Mouse (Mus musculus) cortical plate, adult 2 months (tissue): ENCODE measurements at regions not wholly inside any gene's neighbourhood (a gene's known extent, or its start where the extent isn't known, plus 50 kb on each side); places are given as distances from the start of the nearest gene placed in this dataset.

Experiments used
- H3K27ac ChIP-seq: fragments of 200-500 bp; 2 replicates; pipeline ENCODE4 v1.5.1; 2012; ENCODE audit warnings: low read length, control low read depth, inconsistent platforms; ENCODE audit not compliant: insufficient read depth
- H3K4me1 ChIP-seq: fragments of 200-500 bp; 2 replicates; pipeline ENCODE4 v1.6.1; 2011; ENCODE audit warnings: low read length; ENCODE audit not compliant: control insufficient read depth, insufficient read depth
- H3K4me3 ChIP-seq: fragments of 200-500 bp; 2 replicates; pipeline ENCODE4 v1.5.1; 2011; ENCODE audit warnings: mild to moderate bottlenecking, low read length, control low read depth; ENCODE audit not compliant: insufficient read depth
- CTCF ChIP-seq: fragments of 200-500 bp; IDR thresholded peaks from 2 replicates; pipeline ENCODE4 v1.5.1; 2011; ENCODE audit warnings: mild to moderate bottlenecking, control low read depth, low read length; ENCODE audit not compliant: insufficient read depth; ENCODE audit errors: extremely low read depth
- POLR2A ChIP-seq: fragments of 200-500 bp; IDR thresholded peaks from 2 replicates; pipeline ENCODE4 v1.6.1; 2011; ENCODE audit warnings: mild to moderate bottlenecking, low read length, control low read depth; ENCODE audit not compliant: insufficient read depth; ENCODE audit errors: extremely low read depth

DNA sequence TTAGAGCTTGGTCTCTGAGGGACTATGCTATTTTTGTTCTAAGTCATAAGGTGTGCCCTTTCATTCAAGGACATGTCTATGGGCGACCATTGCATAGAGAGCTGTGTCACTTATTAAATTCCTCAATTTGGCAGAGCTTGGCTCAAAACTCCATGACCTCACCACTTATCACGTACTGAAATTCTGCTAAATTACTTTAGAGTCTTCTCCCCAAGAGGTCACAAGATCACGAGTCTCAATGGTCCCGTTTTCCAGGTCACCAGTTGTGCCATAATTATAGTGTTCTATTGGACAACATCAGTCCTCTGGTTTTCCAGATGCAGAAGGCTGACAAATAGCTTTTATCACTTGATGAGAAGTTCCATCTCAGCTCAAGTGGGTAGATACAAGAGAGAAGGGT, 576.9 kb downstream of the Dok5 start:
- Histone ChIP-seq H3K4me1 (no peaks in the 10 kb centered on the region), H3K4me3 (no peak overlapping the region), H3K27ac (no peak overlapping the region)
- no peak for TF ChIP-seq CTCF
- no peak for TF ChIP-seq POLR2A

GRCm38 (mm10) chr2:171306000-171306399, 574.4 kb downstream of the Dok5 start:
- no peak overlapping the region for H3K4me3 ChIP-seq
- TF ChIP-seq POLR2A = no peak
- TF ChIP-seq CTCF = no peak
- no peaks in the 10 kb centered on the region for H3K4me1 ChIP-seq
- no peak overlapping the region for H3K27ac ChIP-seq

GRCm38 (mm10) chr2:171298519-171298918, 566.9 kb downstream of the Dok5 start:
- TF ChIP-seq CTCF (no peak), POLR2A (no peak)
- H3K4me1 ChIP-seq = no peaks in the 10 kb centered on the region
- no peak overlapping the region for H3K27ac ChIP-seq
- no peak overlapping the region for H3K4me3 ChIP-seq

- no peaks in the 10 kb centered on the region for H3K4me1 ChIP-seq
Observed at GRCm38 (mm10) chr2:171295603-171296002, 564.0 kb downstream of the Dok5 start.

GRCm38 (mm10) chr2:171292579-171292978, 561.0 kb downstream of the Dok5 start:
- no peak overlapping the region for H3K27ac ChIP-seq
- no peaks in the 10 kb centered on the region for H3K4me1 ChIP-seq
- H3K4me3 ChIP-seq = no peak overlapping the region
- no peak for TF ChIP-seq CTCF
- no peak for TF ChIP-seq POLR2A

More at GRCm38 (mm10) chr2:171295603-171296002, 564.0 kb downstream of the Dok5 start:
- no peak overlapping the region for H3K27ac ChIP-seq
- no peak overlapping the region for H3K4me3 ChIP-seq
- no peak for TF ChIP-seq POLR2A
- TF ChIP-seq CTCF = no peak

DNA sequence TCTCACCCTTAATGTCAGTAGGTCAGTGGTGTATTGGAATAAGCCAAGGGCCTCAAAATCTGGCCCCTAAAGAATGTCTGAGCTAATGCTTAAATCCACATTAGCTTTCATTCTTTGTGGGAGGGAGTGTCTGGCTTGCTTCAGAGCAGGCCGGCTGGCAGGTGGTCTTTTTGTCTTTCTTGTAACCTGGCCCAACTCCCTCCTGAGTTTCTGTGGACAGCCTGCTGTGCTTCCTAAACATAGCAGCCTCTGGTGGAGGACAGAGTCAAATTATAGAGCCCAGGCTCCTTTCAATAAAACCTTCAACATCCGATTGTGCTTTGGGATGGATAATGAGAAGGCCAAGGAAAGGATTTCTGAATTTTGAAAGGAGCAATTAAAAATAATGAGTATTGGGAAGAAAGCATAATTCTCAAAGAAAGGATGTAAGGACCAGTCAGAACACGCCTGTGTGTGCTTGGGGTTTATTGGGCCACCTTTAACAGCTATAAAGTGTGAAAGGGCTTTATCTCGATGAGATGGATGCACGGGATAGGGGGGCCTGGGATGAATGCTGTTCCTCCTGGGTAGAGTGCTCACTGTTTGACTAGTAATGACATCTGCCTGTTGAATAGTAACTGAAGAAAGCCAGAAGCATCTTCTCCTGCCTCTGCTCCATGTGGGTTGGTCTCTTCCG, 554.2 kb downstream of the Dok5 start:
- TF ChIP-seq CTCF (no peak), POLR2A (no peak)
- Histone ChIP-seq H3K4me1 (no peaks in the 10 kb centered on the region), H3K4me3 (no peak overlapping the region), H3K27ac (no peak overlapping the region)

DNA sequence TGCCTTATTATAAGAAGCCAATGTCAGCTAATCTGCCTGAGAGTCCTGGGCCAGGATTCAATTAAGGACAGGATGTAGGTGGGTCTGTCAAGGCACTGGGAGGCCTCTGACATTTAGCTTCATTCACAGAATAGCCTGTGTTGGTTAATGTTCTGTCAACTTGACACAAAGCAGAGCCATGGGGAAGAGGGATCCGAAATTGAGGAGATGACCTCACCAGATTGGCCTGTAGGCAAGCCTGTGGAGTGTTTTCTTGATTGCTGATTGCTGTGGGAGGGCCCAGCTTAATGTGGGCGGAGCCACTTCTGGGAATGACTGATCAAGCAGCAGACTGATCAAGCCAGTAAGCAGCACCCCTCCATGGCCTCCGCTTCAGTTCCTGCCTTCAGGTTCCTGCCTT, 548.5 kb downstream of the Dok5 start:
- H3K4me1 ChIP-seq = no peaks in the 10 kb centered on the region
- no peak overlapping the region for H3K4me3 ChIP-seq
- H3K27ac ChIP-seq = no peak overlapping the region
- TF ChIP-seq POLR2A (no peak), CTCF (no peak)

DNA sequence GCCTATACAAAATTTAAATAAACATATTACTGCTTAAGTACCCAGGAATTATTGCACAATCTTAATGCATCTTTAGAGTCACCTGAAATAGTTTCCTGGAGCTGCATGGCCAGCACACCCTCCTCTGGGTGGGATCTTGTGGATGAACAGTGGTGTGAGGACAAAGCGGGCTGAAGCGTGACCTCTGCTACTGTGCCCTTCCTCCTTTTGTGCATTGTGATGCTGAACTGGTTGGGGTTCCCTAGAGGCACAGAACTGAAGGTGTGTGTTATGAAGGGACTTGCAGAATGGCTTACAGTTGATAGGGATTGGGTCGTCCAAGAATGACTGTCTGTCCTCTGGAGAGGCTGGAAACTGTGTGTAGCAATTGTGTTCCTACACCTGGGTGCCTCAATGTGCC, 547.7 kb downstream of the Dok5 start:
- Histone ChIP-seq H3K27ac (no peak overlapping the region), H3K4me3 (no peak overlapping the region), H3K4me1 (no peaks in the 10 kb centered on the region)
- TF ChIP-seq CTCF (no peak), POLR2A (no peak)

GRCm38 (mm10) chr2:171253194-171253593, 521.6 kb downstream of the Dok5 start:
- Histone ChIP-seq H3K4me3 (no peak overlapping the region), H3K4me1 (no peaks in the 10 kb centered on the region), H3K27ac (no peak overlapping the region)
- TF ChIP-seq POLR2A = no peak
- TF ChIP-seq CTCF = no peak

DNA sequence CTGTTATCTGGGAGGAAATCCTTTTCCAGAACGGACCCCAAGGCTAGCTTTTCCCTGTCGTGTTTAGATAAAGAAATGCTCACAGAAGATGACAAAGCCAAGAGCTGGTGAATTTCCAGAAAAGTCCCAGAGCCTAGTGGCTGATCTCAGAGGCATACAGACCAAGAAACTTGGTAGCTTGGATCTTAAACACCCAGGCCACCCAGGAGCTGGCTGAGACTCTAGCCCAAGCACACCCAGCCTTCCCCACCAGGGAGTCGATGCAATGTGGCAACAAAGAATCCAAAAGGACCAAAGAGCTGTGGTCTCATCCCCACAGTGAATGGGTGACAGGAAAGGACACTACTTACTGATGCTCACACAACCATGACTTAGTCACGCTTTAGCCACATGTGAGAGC, 513.8 kb downstream of the Dok5 start:
- TF ChIP-seq POLR2A (no peak), CTCF (no peak)
- no peak overlapping the region for H3K4me3 ChIP-seq
- H3K27ac ChIP-seq = no peak overlapping the region
- H3K4me1 ChIP-seq = no peaks in the 10 kb centered on the region
